Mouse (Mus musculus) G1E-ER4 (cell line): Measurements from ENCODE around the gene Olfr1494. TPM values are rescaled to one million over a fixed set of nuclear protein-coding genes. Genes with fewer than 3 reads are reported as not detected.

Experiments used
- GATA1 ChIP-seq: IDR thresholded peaks from one replicate; pipeline ENCODE4 v1.8.0; 2012; ENCODE audit warnings: low read length, inconsistent platforms
- polyA plus RNA-seq: library from polyadenylated mRNA; stranded (reverse); fragments of >175 nt; gene quantifications from 2 replicates; pipeline ENCODE4 v1.2.3, GENCODE M21; 2012

The Olfr1494 gene
- not detected in 2 replicates for polyA plus RNA-seq

GRCm38 (mm10) chr19:13739428-13739827, at the start of gene Olfr1494:
Olfr1494 (plus strand) TSS chr19:13739728.
- no peak for TF ChIP-seq GATA1

DNA sequence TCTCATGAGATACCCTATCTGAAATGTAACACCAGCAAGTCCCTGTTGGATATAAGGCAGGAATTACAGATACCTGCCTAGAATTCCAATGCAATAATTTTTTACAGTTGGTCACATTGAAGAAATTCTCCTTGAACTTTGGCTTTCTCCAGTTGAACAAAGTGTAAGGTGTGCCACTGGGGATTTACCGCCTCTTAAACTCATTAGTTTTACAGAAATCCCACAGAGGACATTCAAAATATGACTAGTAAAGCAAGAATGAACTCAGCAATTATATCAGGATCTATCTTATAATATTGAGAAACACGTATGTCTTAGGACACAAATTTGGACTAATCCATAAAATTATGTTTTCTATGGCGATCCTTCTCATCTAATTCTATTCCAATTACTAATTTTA, 42.6 kb upstream of the Olfr1494 start, which contains the start of gene Olfr1491:
TSS of gene Olfr1491 (plus strand) at position 301 of the 400 bp plus-strand sequence.
- TF ChIP-seq GATA1, result no peak

GRCm38 (mm10) chr19:13722978-13723377, 16.6 kb upstream of the Olfr1494 start, which contains the start of gene Olfr1493-ps1:
Olfr1493-ps1 (plus strand) TSS chr19:13723278.
- TF ChIP-seq GATA1, result no peak

GRCm38 (mm10) chr19:13749366-13749765, 9.8 kb downstream of the Olfr1494 start:
- TF ChIP-seq GATA1, result no peak

DNA sequence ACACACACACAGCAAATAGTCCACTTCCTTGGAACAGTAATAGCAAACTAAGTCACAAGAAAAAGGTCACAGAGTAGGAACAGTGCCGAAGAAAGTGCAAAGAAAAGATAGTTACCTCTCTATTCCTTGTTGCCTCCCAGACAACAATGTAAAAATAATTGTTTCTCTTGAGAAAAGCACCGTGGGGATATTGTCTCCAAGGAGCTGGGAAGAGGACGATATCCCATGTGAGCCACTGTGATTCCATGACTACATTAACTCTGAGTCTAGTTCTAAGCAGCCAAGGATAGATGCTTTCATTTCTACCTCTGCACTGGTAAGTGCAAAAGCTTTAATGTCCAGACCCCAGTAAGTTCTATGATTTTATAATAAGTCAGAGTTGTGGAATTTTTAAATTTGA, 24.8 kb downstream of the Olfr1494 start, which contains the start of gene Olfr1495:
TSS of gene Olfr1495 (plus strand) at position 301 of the 400 bp plus-strand sequence.
- TF ChIP-seq GATA1, result no peak

DNA sequence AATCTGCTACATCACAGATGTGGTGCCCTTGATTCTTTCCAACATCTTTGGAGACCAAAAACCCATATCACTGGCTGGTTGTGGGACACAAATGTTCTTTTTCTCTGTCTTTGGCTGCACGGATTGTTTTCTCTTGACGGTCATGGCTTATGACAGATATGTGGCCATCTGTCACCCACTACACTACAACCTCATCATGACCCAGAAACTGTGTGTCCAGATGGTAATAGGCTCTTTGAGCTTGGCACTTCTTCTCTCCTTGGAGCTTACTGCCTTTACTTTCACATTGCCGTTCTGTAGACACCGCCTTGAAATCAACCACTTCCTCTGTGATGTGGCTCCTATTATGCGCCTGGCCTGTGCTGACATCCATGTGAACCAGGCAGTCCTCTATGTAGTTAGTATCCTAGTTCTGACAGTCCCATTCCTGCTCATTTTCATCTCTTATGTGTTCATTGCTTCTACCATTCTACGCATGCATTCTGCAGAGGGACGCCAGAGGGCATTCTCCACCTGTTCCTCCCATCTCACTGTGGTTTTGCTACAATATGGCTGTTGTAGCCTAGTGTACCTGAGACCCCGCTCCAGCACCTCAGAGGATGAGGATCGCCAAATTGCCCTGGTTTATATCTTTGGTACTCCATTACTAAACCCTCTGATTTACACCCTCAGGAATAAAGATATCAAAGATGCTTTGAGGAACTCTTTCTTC, 29.2 kb downstream of the Olfr1494 start:
- TF ChIP-seq GATA1, result no peak

DNA sequence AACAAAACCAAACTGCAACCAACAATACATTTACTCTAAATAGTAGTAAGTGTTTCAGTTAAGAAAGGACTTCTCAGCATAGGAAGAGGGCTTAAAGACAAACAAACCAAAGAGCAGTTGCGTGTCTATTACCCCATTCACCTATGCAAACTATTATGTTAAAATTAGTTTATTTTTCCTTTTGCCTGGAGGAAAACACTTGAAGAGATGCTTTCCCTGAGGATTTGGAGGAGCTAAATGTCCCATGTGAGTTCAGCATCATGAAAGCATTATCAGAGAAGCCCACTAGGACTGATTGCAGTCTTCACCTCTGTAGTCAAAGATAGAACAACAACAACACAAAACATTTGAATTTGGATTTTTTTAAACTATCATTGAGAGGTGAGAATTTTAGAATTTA, 38.0 kb downstream of the Olfr1494 start, which contains the start of gene Olfr1496:
TSS of gene Olfr1496 (plus strand) at position 301 of the 400 bp plus-strand sequence.
- TF ChIP-seq GATA1, result no peak

DNA sequence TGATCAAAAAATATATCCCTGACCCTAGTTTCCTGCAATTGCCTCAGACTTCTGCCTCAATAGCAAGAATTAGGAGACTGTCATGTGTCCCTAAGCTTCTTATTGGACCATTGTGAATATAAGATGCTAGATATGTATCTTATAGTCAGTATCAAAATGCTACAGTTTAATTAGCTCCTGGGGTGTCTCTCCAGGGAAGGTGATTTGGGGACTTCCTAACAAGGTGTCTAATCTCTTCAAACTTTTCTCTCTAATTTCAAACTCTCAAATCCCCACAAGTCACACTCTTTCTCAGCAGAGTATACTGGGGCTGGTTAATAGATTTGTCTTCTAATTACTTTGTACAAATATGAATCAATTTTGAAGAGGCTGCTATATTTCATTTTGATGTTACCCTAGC, 58.6 kb downstream of the Olfr1494 start, which contains the start of gene Olfr1497:
TSS of gene Olfr1497 (minus strand) at position 101 of the 400 bp plus-strand sequence.
- no peak for TF ChIP-seq GATA1

Other genes starting within 250 kb of the Olfr1494 start
- not detected in 2 replicates for gene Olfr1477, start 239.2 kb upstream of the Olfr1494 start, polyA plus RNA-seq
- gene Olfr1480, start 211.8 kb upstream of the Olfr1494 start, polyA plus RNA-seq, result not detected in 2 replicates
- not detected in 2 replicates for gene Olfr1484, start 156.2 kb upstream of the Olfr1494 start, polyA plus RNA-seq
- not detected in 2 replicates for gene Olfr1487, start 122.4 kb upstream of the Olfr1494 start, polyA plus RNA-seq
- not detected in 2 replicates for gene Olfr1489, start 108.1 kb upstream of the Olfr1494 start, polyA plus RNA-seq
- not detected in 2 replicates for gene Olfr1490, start 88.6 kb upstream of the Olfr1494 start, polyA plus RNA-seq
- gene Olfr1491, start 42.5 kb upstream of the Olfr1494 start, polyA plus RNA-seq, result not detected in 2 replicates
- gene Olfr1493-ps1, start 16.4 kb upstream of the Olfr1494 start, polyA plus RNA-seq, result not detected in 2 replicates
- not detected in 2 replicates for gene Olfr1495, start 24.9 kb downstream of the Olfr1494 start, polyA plus RNA-seq
- not detected in 2 replicates for gene Olfr1496, start 38.1 kb downstream of the Olfr1494 start, polyA plus RNA-seq
- not detected in 2 replicates for gene Olfr1497, start 58.5 kb downstream of the Olfr1494 start, polyA plus RNA-seq
- not detected in 2 replicates for gene Olfr1499, start 79.7 kb downstream of the Olfr1494 start, polyA plus RNA-seq
- gene Olfr1500, start 90.8 kb downstream of the Olfr1494 start, polyA plus RNA-seq, result not detected in 2 replicates
- not detected in 2 replicates for gene Olfr1501, start 111.0 kb downstream of the Olfr1494 start, polyA plus RNA-seq
- gene Olfr1502, start 122.1 kb downstream of the Olfr1494 start, polyA plus RNA-seq, result not detected in 2 replicates
- gene Olfr1504, start 158.2 kb downstream of the Olfr1494 start, polyA plus RNA-seq, result not detected in 2 replicates
- not detected in 2 replicates for gene Olfr1505, start 173.8 kb downstream of the Olfr1494 start, polyA plus RNA-seq